Mouse (Mus musculus) MN1 (cell line): ENCODE results near the gene 1700013G24Rik.
"Not testable (repeated sequence)": the region's sequence is repeated elsewhere in the genome, so short reads cannot be mapped to it uniquely, and the experiment has no call there.

Experiments
- DNase-seq: peaks from one replicate; pipeline ENCODE4 v3.0.0-alpha.2; 2016; ENCODE audit warnings: low spot score

Gene 1700013G24Rik

DNA sequence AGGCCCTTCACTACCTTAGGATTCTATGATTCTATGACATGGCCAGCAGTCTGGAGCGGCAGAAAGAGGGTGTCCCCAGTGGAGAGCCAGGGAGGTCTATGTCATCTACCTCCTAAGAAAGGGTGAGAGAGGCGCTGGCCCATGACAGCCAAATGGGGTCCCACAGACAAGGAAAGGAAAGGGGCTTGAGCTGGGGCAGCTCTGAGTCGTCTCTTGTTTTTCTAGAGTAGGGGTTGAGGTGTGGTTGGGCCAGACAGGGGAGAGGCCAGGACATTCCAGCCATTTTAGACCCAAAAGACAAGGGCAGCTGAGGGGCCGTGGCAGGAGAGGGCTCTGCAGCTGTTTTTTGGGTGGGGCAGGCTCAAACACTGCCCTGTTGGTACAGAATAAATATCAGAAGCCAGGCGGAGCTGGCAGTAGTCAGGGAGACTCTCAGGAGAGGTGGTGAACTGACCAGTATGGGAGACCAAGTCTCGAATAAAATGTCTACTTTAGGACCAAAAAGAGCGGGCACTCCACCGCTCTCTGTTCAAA is at the start of gene 1700013G24Rik:
TSS of gene 1700013G24Rik (plus strand) at position 51 of the 534 bp plus-strand sequence.
- DNase-seq: no peak

DNA sequence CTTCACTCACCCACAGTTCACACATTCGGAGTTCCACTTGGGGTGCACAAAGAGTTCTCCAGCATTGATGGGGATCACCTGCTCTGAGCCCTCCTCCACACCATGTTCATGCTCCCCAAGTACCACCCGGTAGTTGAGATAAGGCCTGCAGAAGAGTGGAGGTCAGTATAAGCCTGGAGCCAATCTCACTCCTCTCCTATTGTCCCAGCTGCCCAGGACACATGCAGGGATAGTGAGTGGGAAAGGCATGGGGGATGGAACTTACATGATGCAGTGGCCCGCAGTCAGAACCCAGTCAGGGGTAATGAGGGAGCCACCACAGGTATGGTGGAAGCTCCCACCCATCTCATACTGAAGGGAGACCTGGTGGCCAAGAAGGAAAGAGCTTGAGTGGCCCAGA is 47.5 kb upstream of the 1700013G24Rik start:
- no peak for DNase-seq

DNA sequence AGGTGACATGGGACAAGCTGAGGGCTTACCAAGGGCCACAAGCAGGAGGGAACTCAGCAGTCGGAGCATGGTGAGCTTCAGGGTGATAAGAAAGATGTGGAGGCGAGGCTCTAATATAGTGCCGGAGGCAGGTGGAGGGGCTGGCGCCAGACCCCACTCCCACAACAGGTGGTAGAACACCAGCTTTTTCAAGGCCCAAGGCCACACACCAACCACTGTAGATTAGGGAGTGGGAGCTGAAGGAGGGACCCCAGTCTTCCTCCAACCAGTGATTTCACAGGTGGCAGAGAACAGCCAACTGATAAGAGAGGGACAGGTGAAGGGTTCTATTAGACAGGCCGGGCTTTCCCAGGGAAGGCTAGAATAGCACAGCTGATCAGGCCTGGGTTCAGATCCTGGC is 43.4 kb upstream of the 1700013G24Rik start, which contains the start of gene Cela3a:
TSS of gene Cela3a (minus strand) at position 101 of the 400 bp plus-strand sequence.
- DNase-seq: no peak

DNA sequence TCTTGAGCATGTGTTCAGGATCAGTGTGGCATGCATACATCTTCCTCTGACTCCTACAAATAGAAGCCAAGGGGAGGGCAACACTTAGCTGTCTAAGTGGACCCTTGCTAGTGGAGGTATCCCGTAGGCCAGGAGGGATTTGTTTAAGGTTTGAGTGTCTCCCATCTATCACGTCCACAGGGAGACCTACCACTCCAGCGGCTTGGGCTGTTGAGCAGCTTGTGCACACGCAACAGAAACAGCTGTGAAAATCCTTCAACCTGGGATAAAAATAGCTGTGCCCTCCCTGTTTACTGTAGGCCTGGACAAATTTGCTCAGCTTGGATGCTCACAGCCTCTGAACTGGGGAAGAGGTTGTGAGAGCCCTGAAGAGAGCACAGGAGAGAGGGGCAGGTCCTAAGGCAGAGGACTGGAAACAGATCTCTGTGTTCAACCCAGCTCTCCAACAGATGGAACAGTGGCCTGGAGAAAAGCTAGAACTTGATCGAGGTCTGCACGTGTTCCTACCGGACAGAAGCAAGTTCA is 40.8 kb upstream of the 1700013G24Rik start:
- DNase-seq: not testable (repeated sequence)

DNA sequence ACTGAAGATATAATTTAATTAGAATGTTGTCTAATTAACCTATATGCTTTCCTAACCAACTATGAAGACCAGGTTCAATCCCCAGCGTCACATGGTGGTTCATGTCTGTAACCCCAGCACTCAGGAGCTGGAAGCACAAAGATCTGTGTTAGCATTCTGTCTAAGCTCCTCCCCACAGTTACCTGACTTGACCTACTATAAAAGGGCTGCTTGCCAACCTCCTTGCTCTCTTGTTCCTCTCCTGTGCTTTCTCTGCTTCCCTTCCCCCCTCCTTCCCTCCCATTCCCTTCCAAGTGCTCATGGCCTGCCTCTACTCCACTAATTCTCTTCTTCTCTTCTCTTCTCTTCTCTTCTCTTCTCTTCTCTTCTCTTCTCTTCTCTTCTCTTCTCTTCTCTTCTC is 38.1 kb upstream of the 1700013G24Rik start:
- no peak for DNase-seq

DNA sequence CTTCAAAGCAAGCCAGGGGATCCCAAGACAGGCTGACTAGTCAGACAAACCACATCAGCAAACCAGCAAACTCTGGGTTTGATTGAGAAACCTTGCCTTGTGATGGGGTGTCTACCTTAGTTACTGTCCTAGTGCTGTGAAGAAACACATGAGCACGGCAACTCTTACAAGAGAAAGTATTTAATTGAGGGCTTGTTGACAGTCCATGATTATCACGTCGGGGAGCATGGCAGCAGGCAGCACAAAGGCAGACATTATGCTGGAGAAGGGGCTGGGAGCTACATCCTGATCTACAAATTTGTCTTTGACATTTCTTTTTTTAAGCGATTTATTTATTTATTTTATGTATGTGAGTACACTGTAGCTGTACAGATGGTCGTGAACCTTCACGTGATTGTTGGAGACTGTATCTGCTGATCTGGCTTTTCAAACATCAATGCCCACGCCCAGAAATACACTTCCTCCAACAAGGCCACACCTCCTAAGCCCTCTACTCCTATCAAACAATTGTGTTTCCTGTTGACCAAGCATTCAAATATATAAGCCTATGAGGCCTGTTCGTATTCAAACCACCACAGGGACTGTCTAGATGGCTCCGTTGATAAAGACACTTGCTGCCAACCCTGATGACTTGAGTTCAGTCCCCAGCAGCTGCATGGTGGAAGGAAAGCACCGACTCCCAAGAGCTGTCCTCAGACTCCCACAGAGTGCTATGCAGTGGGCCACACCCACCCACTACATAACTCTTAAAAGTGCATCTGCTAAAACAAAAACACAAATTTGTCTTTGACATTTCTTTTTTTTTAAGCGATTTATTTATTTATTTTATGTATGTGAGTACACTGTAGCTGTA is 35.1 kb upstream of the 1700013G24Rik start:
- DNase-seq: no peak

DNA sequence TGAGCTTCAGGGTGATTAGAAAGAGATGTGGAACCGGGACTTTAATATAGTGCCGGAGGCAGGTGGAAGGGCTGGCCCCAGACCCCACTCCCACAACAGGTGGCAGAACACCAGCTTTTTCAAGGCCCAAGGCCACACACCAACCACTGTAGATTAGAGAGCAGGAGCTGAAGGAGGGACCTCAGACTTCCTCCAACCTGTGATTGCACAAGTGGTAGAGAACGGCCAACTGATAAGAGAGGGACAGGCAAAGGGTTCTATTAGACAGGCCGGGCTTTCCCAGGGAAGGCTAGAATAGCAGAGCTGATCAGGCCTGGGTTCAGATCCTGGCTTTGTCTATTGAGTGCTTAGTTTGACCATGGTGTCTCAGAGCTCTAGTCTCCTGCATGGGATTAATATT is 22.6 kb upstream of the 1700013G24Rik start, which contains the start of gene Cela3b:
TSS of gene Cela3b (minus strand) at position 39 of the 400 bp plus-strand sequence.
- no peak for DNase-seq

DNA sequence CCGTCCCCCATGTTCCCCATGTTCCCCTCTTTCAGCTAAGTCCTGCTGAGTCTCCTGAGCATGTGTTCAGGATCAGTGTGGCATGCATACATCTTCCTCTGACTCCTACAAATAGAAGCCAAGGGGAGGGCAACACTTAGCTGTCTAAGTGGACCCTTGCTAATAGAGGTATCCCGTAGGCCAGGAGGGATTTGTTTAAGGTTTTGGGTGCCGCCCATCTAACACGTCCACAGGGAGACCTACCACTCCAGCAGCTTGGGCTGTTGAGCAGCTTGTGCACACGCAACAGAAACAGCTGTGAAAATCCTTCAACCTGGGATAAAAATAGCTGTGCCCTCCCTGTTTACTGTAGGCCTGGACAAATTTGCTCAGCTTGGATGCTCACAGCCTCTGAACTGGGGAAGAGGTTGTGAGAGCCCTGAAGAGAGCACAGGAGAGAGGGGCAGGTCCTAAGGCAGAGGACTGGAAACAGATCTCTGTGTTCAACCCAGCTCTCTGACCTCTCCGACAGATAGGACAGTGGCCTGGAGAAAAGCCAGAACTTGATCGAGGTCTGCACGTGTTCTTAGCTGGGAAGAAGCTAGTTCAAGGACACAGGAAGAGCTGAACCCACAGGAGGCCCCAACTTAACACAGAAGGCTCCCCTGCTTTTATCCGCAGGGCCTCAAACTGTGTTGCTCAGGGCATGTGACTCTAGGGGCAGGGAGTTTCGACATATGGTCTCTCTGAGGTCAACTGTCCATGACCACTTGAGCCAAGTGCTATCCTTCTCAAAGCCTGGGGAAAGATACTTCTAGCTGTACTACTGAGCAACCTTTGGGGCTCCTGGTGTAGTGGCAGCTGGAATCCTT is 20.2 kb upstream of the 1700013G24Rik start:
- DNase-seq: not testable (repeated sequence)

DNA sequence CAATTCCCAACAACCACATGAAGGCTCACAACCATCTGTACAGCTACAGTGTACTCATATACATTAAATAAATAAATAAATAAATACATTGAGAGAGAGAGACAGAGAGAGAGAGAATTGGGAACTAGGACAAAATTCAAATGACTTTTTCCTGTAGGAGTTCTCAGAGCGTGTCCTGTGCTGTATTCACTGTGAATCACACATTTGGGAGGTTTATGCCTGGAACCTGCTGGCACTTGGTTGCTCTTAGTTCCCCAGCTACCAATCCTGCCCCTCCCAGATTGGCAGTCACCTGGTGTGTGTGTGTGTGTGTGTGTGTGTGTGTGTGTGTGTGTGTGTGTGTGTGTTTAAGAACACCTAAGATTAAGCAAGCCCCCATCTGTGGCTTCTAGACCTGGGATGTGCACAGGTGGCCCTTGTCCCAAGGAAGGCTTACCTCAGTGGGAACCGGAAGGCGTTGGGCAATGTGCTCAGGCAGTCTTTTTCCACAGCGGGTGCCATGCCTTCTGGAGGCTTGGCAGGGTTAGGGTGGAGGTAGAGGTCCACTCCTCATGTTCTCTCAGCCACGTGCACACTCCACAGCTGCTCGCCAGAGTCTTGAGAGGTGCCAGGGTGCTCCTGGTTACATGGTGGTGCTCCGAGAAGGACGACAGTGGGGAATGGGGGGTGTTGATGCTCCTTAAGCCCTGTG is 16.0 kb upstream of the 1700013G24Rik start:
- DNase-seq: no peak

DNA sequence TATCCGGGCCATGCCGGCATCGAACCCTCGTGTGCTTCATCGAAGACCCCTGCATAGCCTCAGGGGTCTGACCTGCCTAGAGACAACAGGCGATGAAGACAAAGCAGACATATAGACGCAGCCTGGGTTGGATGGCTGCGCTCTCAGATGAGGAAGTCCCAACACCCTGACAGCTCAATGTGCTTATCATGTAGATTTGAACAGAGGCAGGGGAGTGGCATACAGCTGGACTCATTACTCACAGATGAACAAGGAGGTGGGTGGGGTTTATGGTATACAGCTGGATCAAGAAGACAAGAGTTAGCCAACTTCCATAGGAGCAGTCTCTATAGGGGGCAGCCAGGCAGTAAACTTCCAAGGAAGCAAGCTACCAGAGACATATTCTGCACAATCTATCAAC is 14.2 kb upstream of the 1700013G24Rik start:
- no peak for DNase-seq

DNA sequence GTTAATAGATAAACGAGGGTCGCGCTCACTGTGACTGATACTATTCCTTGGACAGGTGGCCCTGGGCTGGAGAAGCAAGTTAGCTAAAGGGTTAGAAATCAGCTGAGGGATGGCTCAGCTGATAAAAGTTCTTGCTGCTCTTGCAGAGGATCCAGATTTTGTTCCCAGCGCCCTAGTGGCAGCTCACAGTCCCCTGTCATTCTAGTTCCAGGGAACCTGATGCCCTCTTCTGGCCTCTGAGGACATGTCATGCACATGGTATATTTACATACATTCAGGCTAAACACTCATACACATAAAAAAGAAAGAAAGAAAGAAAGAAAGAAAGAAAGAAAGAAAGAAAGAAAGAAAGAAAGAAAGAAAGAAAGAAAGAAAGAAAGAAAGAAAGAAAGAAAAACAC is 11.8 kb upstream of the 1700013G24Rik start:
- DNase-seq: no peak

DNA sequence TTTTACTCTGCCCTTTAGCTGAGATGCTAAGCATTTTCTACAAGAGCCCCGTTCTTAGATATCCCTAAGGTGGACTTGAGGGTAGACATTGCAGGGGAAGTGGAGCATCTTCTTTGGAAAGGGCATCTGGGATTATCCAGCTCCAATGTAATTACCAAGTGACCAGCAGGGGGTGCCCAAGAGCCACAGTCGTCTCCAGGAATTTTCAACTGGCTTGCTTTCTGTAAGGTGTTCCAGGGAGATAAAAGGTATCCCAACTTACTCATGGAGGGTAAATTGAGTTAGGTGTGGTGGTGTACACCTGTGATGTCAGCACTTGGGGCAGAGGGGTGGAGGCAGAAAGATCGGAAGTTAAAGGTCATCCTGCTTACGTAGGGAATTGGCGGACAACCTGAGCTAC is 9.5 kb upstream of the 1700013G24Rik start:
- DNase-seq: peak; percentile 75

DNA sequence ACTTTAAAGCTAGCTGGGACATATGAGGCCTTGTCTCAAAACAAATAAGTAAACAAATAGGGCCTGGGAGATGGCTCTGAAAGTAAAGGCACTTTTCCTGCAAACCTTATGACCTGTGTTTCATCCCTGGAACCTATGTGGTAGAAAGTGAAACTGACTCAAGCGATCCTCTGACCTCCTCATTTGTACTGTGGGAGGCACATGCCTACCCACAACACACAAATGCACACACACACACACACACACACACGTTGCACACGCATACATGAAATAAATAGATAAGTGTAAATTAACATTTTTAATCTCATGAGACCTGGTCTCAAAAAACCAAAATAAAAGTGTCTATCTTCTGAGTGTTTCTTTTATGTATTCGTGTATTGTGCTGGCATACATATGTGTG is 7.2 kb upstream of the 1700013G24Rik start:
- no peak for DNase-seq

DNA sequence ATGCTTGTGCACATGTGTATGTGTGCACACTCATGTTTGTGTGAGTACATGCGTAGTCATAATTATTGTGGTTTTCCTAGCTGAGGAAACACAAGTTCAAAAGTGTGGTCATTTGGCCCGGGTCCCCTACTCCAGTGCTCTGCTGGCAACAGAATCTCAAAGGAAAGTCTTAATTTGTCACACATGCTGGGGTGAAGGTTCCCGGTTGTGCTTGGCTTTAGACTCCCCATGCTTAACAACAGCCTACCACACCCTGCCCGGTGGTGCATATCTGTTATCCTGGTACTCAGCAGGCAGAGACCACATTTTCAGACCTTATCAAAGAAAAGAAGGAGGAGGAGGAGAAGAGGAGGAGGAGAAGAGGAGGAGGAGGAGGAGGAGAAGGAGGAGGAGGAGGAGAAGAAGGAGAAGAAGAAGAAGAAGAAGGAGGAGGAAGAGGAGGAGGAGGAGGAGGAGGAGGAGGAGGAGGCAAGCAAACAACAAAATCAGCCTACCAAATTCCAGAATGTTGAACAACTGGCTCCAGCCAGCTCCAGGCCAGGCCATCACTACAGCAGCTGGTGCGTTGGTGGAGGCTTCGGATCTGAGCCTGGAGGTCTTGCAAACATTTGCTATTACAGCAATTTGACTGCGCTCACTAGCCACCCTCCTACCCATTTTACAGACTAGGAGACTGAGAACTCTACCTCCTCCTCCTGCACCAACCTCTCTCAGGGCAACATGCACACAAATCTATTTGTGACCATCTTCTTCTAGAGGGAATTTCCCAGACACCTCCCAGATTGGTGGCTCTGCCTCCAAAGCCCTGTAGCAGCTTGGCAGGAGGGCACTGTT is 5.5 kb upstream of the 1700013G24Rik start:
- no peak for DNase-seq

DNA sequence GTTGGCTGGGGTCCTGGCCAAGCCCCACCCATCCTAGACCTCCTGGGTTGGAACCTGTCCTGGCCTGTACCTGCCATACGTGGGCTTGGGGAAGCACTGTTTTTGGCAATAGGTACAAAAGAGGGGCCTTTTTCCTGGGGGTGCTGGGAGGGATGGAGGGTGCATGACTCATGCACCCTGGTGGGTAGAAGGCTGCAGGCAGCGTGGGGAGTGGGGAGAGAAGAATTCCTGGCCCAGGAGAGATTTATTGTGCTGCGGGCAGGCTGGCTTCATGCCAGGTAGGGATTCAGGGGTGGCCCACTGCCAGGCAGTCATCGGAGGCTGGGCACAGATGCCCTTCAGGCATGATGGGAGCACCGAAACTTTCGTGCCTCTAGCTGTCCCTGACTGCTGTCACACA is 4.9 kb upstream of the 1700013G24Rik start:
- DNase-seq: peak; percentile 85

DNA sequence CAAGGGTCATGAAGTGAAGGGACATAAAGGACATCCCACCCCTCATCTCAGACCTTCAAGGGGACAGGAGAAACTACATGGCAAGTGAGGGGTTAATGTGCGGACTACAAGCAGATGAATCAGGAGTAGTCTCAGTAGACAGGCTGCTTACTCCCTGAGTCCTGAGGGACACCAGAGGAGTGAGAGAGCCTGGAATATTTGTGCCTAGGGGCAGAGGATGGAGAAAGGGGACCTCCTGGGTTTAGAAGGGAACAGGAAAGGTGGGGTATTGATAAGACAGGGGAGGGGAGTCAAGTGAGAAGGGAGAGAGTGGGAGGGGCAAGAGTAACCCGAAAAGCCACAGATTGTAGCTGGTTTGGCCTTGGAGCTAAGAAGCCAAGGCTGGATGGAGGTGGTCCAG is 4.4 kb upstream of the 1700013G24Rik start:
- DNase-seq: no peak

DNA sequence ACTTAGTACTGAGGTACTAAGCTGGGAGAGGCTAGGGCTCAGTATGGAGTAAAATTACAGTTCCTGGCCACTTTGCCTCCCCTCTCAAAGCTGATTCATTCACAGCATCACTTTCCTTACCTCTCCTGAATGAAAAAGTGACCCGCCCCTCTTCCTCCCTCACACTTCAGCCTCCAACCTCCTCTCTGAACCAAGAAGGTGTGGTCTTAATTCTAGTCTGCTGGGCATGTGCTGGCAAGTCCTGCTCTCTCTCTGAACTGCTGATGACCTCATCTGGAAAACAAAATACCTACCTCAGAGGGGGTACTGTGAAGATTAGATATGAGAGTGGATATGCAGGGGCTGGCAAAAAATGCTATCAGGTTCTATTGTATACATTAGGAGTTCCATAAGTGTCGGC is 4.0 kb upstream of the 1700013G24Rik start:
- peak; percentile 27 for DNase-seq

DNA sequence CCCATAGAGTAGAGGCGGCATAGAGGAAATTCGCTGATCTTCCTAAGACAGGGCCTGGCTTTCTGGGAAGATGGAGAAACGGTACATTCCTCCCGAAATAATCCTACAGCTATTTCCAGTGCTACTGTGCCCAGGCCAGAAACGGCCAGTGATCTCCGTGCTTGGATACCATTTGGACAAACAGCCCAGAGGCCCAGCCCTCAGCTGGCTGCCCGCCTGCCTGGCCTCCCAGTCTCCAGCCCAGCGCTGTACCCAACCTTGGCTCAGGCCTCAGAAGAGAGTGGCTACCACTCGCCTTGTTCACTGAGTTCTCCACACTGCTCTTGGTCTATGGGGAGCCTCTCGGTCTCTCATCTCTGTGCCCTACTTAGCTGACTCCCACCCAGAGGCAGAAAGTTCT is 3.4 kb upstream of the 1700013G24Rik start:
- DNase-seq: no peak

DNA sequence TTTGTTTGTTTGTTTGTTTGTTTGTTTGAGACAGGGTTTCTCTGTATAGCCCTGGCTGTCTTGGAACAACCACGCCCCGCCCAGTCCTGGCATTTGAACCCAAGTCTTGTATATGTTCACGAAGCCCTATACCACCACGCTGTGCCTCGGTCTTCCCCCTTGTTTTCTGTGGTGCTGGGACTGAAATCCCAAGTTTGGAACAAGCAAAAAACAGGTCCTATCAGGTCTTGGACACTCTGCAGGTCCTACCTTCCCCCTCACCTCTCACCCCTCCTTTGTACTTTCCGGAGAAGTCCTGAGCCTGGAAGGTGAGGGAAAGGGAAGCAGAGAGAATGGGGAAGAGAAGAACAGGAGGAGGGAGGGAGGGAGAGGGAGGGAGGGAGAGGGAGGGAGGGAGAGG is 894 bp upstream of the 1700013G24Rik start:
- no peak for DNase-seq

DNA sequence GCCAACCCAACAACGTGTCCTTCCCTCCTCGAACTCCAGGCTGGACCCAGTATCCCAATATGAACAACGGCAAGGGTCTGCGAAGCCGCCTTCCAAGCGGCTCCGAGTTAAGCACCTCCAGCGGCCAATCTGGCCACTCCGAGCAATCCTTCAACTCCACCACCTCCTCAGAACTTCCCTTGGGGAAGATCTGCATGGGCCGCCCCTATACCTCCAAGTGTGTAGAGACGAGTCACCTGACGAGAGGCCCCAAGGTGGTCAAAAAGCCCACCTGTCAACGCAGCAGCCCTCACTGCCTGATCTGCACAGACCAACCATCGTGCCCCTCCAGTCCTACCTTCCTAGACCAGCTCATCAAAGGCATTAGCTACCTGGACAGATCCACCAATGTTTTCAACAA is 1.5 kb downstream of the 1700013G24Rik start:
- no peak for DNase-seq

DNA sequence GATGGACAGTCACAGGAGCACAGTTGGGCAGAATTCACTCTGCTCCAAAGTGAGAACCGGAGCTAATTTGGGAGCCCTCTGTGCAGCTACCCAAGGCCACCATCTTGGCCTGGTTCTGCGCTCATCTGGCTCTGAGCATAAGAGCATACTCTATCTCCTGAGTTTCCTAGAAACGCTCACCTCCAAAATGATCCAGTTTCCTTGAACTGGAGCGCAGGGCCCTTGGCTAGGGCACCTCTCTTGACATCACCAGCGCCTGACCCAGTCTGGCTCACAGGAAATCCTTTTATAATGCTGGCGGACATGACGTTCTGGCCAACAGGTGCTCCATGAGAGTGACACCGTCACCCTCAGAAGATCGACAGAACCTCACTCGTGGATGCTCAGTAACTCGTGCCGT is 3.5 kb downstream of the 1700013G24Rik start:
- DNase-seq: no peak
